Mouse (Mus musculus) intestine, embryonic 14.5 days (tissue): ENCODE data around the gene Dchs1. TPM values are rescaled to one million over a fixed set of nuclear protein-coding genes. Genes with fewer than 3 reads are reported as not detected.
"Not testable (repeated sequence)": the region's sequence is repeated elsewhere in the genome, so short reads cannot be mapped to it uniquely, and the experiment has no call there.

ENCODE experiments used
- ATAC-seq: fragments of 200-750 bp; cut with Nextera tagmentation; replicated peaks from 2 replicates; pipeline ENCODE4 v1.8.0; 2017; ENCODE audit warnings: low read depth, moderate number of reproducible peaks, moderate TSS enrichment, moderate library complexity; ENCODE audit not compliant: low FRiP score, low TSS enrichment
- DNase-seq: peaks from one replicate; pipeline ENCODE4 v3.0.0-alpha.2; 2018; ENCODE audit warnings: low spot score
- H3K27ac ChIP-seq: fragments of 300-500 bp; sonication (generic); 2 replicates; pipeline ENCODE4 v1.5.1; 2014; ENCODE audit warnings: low read depth, mild to moderate bottlenecking, control low read depth
- H3K27me3 ChIP-seq: fragments of 300-500 bp; sonication (generic); replicated peaks from 2 replicates; pipeline ENCODE4 v1.6.1; 2014; ENCODE audit warnings: low read length, control low read depth; ENCODE audit not compliant: control insufficient read depth, insufficient read depth
- H3K36me3 ChIP-seq: fragments of 300-500 bp; sonication (generic); 2 replicates; pipeline ENCODE4 v1.6.1; 2014; ENCODE audit warnings: low read length, control low read depth; ENCODE audit not compliant: control insufficient read depth, insufficient read depth
- H3K4me1 ChIP-seq: fragments of 300-500 bp; sonication (generic); replicated peaks from 2 replicates; pipeline ENCODE4 v1.6.1; 2014; ENCODE audit warnings: low read length, control low read depth, mixed read lengths; ENCODE audit not compliant: control insufficient read depth, insufficient read depth
- H3K4me2 ChIP-seq: fragments of 300-500 bp; sonication (generic); 2 replicates; pipeline ENCODE4 v1.6.1; 2014; ENCODE audit warnings: low read length
- H3K4me3 ChIP-seq: fragments of 300-500 bp; sonication (generic); 2 replicates; pipeline ENCODE4 v1.5.1; 2014; ENCODE audit warnings: low read depth, low read length, control low read depth, mixed read lengths
- H3K9ac ChIP-seq: fragments of 300-500 bp; sonication (generic); 2 replicates; pipeline ENCODE4 v1.6.1; 2014; ENCODE audit warnings: mild to moderate bottlenecking, low read length
- H3K9me3 ChIP-seq: fragments of 300-500 bp; sonication (generic); 2 replicates; pipeline ENCODE4 v1.6.1; 2016; ENCODE audit warnings: low read length, control low read depth; ENCODE audit not compliant: control insufficient read depth
- WGBS: fragments of 180-500 bp; shearing (Covaris S2); extraction: QIAGEN DNeasy Blood & Tissue Kit; methylation state at CpG from one replicate; pipeline ENCODE4 v1.1.7; 2014; 5-methylcytosine and 5-hydroxymethylcytosine counted together
- polyA plus RNA-seq: library from polyadenylated mRNA; unstranded; fragments of >200 nt; fragmentation: Nextera tagmentation; extraction: Ambion mirVana; gene quantifications from 2 replicates; pipeline ENCODE4 v1.2.1, GENCODE M21; 2014

Gene Dchs1
- polyA plus RNA-seq, 1 experiment from 2014 or later = 17.5 TPM

DNA sequence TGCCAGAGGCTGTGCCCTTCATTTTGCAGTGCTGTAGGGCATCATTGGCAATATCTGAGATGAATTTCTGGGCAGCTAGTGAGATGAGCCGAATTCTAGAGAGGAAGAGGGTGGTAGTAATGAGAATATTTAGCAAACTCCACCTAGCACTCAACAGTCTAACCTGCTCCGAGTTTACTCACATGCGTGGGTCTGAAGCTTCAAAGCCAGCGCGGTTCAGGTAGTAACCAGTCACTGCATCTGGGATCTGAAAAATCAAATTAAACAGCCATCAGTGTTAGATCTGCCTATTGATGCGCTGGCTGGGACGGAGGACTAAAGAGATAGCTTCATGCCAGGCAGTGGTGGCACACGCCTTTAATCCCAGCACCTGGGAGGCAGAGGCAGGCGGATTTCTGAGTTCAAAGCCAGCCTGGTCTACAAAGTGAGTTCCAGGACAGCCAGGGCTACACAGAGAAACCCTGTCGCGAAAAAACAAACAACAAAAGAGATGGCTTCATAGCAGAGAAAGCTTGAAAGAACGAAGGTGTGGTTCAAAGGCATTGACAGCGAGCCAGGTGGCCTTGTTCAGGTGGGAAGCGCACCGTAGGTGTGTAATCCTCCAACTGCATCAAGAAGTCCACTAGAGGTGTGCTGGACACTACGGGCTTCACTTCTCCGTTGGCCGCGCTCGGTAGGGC is 44.1 kb downstream of the Dchs1 start:
- Histone ChIP-seq H3K27ac (peak overlapping the region; percentile 80; the same call in 1 of the 2 replicates), H3K4me2 (peak overlapping the region; percentile 85), H3K36me3 (peaks cover 55% of the 10 kb centered on the region), H3K4me3 (peak overlapping the region; percentile 89), H3K9ac (peak overlapping the region; percentile 90), H3K4me1 (peaks cover 17% of the 10 kb centered on the region)
- not testable (repeated sequence) for DNase-seq, ATAC-seq, H3K27me3 ChIP-seq, H3K9me3 ChIP-seq
- WGBS = 34% methylated on average over 20 of the region's 20 CpGs

- ATAC-seq, H3K27ac ChIP-seq, H3K9me3 ChIP-seq, H3K27me3 ChIP-seq, DNase-seq, H3K9ac ChIP-seq: not testable (repeated sequence)
- Histone ChIP-seq H3K4me1 (peaks cover 19% of the 10 kb centered on the region), H3K36me3 (peaks cover 48% of the 10 kb centered on the region), H3K4me3 (0 out of 2 replicates have a peak overlapping the region, but pooled peaks have one; percentile 89), H3K4me2 (peak overlapping the region; percentile 85)
- 81% methylated on average over 7 of the region's 7 CpGs for WGBS
Observed at GRCm38 (mm10) chr7:105742539-105743215, 44.8 kb downstream of the Dchs1 start.

DNA sequence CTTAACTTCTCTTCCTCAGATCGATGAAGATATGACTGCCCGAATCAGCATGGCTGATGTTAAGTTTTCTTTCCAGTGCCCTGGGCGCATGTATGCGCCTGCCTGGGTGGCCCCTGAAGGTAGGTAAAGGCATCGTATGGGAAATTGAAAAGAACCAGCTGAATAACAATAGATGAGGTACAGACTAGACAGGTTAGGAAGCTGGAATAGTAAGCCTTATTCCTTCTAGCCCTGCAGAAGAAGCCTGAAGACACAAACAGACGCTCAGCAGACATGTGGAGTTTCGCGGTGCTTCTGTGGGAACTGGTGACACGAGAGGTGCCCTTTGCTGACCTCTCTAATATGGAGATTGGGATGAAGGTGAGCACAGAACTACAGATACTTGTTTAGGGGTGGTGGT is 45.5 kb downstream of the Dchs1 start:
- WGBS = 96% methylated on average over 9 of the region's 9 CpGs
- Histone ChIP-seq H3K9ac (no peak overlapping the region), H3K27me3 (no peaks in the 10 kb centered on the region), H3K9me3 (no peaks in the 10 kb centered on the region), H3K4me2 (no peak overlapping the region), H3K27ac (no peak overlapping the region), H3K36me3 (peaks cover 43% of the 10 kb centered on the region), H3K4me3 (no peak overlapping the region), H3K4me1 (peaks cover 22% of the 10 kb centered on the region)
- DNase-seq = no peak
- no peak for ATAC-seq

DNA sequence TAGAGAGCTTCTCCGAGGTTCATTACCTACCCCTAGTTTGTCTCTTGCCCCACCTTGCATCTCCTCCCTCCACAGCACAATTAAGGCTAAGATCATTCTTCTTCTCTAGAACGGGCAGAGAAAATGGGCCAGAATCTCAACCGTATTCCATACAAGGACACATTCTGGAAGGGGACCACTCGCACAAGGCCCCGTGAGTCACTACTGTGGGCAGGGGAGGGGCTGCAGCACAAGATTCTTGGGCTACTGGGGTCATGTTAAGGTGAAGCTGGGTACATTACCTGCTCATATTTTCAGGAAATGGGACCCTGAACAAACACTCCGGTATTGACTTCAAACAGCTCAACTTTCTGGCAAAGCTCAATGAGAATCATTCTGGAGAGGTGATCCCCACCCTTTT is 46.6 kb downstream of the Dchs1 start:
- 84% methylated on average over 6 of the region's 6 CpGs for WGBS
- Histone ChIP-seq H3K9me3 (no peaks in the 10 kb centered on the region), H3K4me1 (peaks cover 22% of the 10 kb centered on the region), H3K4me2 (no peak overlapping the region), H3K27me3 (no peaks in the 10 kb centered on the region), H3K9ac (no peak overlapping the region), H3K4me3 (no peak overlapping the region), H3K27ac (no peak overlapping the region), H3K36me3 (peaks cover 38% of the 10 kb centered on the region)
- DNase-seq (no peak), ATAC-seq (no peak)

DNA sequence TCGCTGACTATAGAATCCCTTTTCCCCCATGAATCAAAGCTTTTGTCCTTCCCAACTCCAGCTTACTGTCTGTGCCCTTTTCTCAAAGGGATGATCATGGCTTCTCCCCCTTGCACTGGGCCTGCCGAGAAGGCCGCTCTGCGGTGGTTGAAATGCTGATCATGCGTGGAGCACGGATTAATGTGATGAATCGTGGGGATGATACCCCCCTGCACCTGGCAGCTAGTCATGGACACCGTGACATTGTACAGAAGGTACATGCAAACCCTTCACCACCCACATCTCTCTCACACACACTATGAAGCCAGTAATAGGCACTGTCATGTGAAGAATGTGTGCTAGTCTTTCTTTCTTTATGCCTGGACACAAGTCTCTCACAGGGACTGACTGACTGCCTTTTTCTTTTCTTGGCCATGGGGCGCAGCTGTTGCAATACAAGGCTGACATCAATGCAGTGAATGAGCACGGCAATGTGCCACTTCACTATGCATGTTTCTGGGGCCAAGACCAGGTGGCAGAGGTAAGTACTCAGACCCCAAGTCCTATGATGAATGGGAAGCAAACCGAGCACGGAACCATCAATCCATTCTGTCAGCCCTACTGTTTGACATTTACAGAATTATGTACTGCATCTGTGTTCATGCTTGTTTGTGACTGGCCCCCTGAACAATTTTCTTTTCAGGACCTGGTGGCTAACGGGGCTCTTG is 47.2 kb downstream of the Dchs1 start:
- DNase-seq (no peak), ATAC-seq (no peak)
- WGBS = 91% methylated on average over 13 of the region's 13 CpGs
- H3K9me3 ChIP-seq = no peaks in the 10 kb centered on the region
- H3K4me2 ChIP-seq = no peak overlapping the region
- no peak overlapping the region for H3K27ac ChIP-seq
- H3K9ac ChIP-seq = no peak overlapping the region
- H3K36me3 ChIP-seq = peaks cover 38% of the 10 kb centered on the region
- H3K27me3 ChIP-seq = no peaks in the 10 kb centered on the region
- H3K4me3 ChIP-seq = no peak overlapping the region
- H3K4me1 ChIP-seq = peaks cover 26% of the 10 kb centered on the region

DNA sequence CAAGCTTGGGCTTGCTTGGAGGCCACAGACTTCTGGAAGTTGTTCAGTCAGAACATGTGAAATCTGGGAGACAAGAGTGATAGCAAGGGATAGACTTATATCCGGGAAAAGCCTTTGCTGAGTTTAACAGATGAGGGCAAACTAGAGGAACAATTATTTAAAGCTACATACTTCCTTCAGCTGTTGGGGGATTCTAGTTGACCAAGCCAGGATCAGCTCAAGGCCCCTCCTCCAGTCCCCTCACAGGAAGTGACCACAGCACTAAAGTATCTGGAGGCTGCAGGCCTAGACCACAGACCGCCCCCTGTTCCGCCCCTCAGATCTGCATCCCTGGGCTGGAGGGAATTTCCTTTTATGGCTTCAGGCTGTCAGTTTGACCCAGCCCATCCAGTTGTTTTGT is 48.5 kb downstream of the Dchs1 start:
- H3K36me3 ChIP-seq = peaks cover 48% of the 10 kb centered on the region
- H3K9me3 ChIP-seq = no peaks in the 10 kb centered on the region
- H3K4me3 ChIP-seq = peak overlapping the region; percentile 96
- H3K27me3 ChIP-seq = no peaks in the 10 kb centered on the region
- H3K27ac ChIP-seq = peak overlapping the region; percentile 94
- peak overlapping the region; percentile 35 for H3K9ac ChIP-seq
- peak overlapping the region; percentile 73 for H3K4me2 ChIP-seq
- DNase-seq = peak; percentile 75
- H3K4me1 ChIP-seq = peaks cover 23% of the 10 kb centered on the region
- ATAC-seq = peak; percentile 44; the same call in 1 of the 2 replicates
- 3% methylated on average over 3 of the region's 3 CpGs for whole genome bisulfite sequencing

DNA sequence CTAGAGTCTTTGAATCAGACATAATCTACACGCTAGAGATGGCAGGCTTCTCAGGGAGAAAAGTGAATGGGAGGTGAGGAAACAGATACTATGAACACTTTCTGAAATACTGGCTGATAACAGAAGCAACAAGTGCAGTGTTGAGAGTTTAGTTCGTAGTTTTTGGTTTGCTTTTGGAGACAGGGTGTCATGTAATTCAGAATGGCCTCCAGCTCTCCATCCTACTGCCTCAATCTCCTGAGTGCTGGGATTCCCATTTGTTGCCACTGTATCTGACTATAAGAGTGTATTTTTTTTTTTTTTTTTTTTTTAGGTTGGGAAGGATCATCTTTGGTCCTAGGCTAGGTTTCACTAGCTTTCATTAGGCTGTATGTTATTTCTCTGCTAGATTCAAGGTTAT is 49.2 kb downstream of the Dchs1 start:
- Histone ChIP-seq H3K4me3 (peak overlapping the region; percentile 96), H3K9me3 (no peaks in the 10 kb centered on the region), H3K9ac (peak overlapping the region; percentile 35; the same call in 1 of the 2 replicates), H3K27ac (peak overlapping the region; percentile 94), H3K27me3 (no peaks in the 10 kb centered on the region), H3K36me3 (peaks cover 54% of the 10 kb centered on the region), H3K4me1 (peaks cover 23% of the 10 kb centered on the region), H3K4me2 (peak overlapping the region; percentile 73)
- ATAC-seq (no peak), DNase-seq (no peak)
- 81% methylated on average over 2 of the region's 2 CpGs for WGBS

DNA sequence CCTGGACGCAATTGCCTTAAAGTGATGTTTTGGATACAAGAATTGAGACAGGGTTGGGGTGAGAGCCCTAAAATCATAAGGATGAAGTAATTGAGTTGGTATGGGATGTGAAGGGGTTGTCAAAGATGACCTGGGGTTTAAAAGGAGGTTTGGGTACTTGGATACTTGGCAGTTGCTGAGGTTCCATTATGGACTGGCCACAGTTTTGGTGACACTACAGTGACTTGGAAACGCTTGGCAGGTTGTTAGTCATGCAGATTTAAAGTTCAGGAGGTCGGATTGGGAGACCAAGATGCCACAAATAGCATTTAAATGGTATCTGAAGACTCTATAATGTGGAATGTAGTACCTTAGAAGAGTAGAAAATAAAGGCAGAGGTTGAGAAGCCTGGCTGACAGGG is 49.8 kb downstream of the Dchs1 start:
- H3K9me3 ChIP-seq = no peaks in the 10 kb centered on the region
- H3K9ac ChIP-seq = peak overlapping the region; percentile 88
- H3K4me3 ChIP-seq = peak overlapping the region; percentile 96
- peaks cover 23% of the 10 kb centered on the region for H3K4me1 ChIP-seq
- WGBS = 20% methylated on average over 3 of the region's 3 CpGs
- H3K4me2 ChIP-seq = peak overlapping the region; percentile 73
- peak overlapping the region; percentile 88; the same call in 1 of the 2 replicates for H3K27ac ChIP-seq
- ATAC-seq (no peak), DNase-seq (no peak)
- no peaks in the 10 kb centered on the region for H3K27me3 ChIP-seq
- peaks cover 54% of the 10 kb centered on the region for H3K36me3 ChIP-seq
